Mouse (Mus musculus) ES-E14 (cell line): ENCODE data around the gene Sorcs2. TPM values are rescaled to one million over a fixed set of nuclear protein-coding genes. Genes with fewer than 3 reads are reported as not detected.

Experiments
- DNase-seq: peaks from one replicate; pipeline ENCODE4 v3.0.0-alpha.2; 2013; ENCODE audit warnings: low read depth, low spot score
- H3K27ac ChIP-seq: 2 replicates; pipeline ENCODE4 v1.5.1; 2012; ENCODE audit warnings: low read depth, mild to moderate bottlenecking, low read length, moderate library complexity, mixed read lengths; ENCODE audit not compliant: poor library complexity, insufficient read depth, severe bottlenecking
- H3K36me3 ChIP-seq: 2 replicates; pipeline ENCODE4 v1.6.1; 2012; ENCODE audit warnings: mild to moderate bottlenecking, low read length, moderate library complexity, mixed read lengths; ENCODE audit not compliant: control insufficient read depth, poor library complexity, insufficient read depth, severe bottlenecking
- H3K4me1 ChIP-seq, 2 experiments: fragments of 150-350 bp in 1 of 2; sonication (generic) in 1 of 2; 2 replicates each; pipeline ENCODE4 v1.6.1; 2012; ENCODE audit warnings: low read length in 2 of 2, mild to moderate bottlenecking in 1 of 2, mixed read lengths in 1 of 2; ENCODE audit not compliant: control insufficient read depth in 2 of 2, insufficient read depth in 2 of 2, poor library complexity in 1 of 2
- H3K4me3 ChIP-seq, 2 experiments: fragments of 150-350 bp in 1 of 2; sonication (generic) in 1 of 2; 2 replicates each; pipeline ENCODE4 v1.5.1; 2012; ENCODE audit warnings: low read length in 2 of 2, low read depth in 1 of 2, mild to moderate bottlenecking in 1 of 2, mixed read lengths in 1 of 2; ENCODE audit not compliant: insufficient read depth in 1 of 2, poor library complexity in 1 of 2, severe bottlenecking in 1 of 2
- H3K9ac ChIP-seq: 2 replicates; pipeline ENCODE4 v1.6.1; 2012; ENCODE audit warnings: low read depth, mild to moderate bottlenecking, low read length, mixed read lengths; ENCODE audit not compliant: poor library complexity, insufficient read depth, severe bottlenecking
- H3K9me3 ChIP-seq: fragments of 150-350 bp; sonication (generic); 2 replicates; pipeline ENCODE4 v1.6.1; 2012; ENCODE audit warnings: low read depth, mild to moderate bottlenecking, low read length; ENCODE audit not compliant: control insufficient read depth, insufficient read depth
- CHD2 ChIP-seq: IDR thresholded peaks from 2 replicates; pipeline ENCODE4 v1.6.1; 2014; ENCODE audit warnings: mild to moderate bottlenecking, low read depth, low read length, inconsistent platforms
- ZC3H11A ChIP-seq: IDR thresholded peaks from 2 replicates; pipeline ENCODE4 v1.6.1; 2012; ENCODE audit warnings: low read depth, mild to moderate bottlenecking, inconsistent platforms, low read length, borderline replicate concordance
- in situ Hi-C, 2 experiments: fragments of 600-800 bp; cut with MboI; formaldehyde crosslinking; loops; one replicate each; pipeline ENCODE4 v1.15.1; 2025; ENCODE audit warnings: low sequenced_read_pairs in 2 of 2, inconsistent platforms in 1 of 2; ENCODE audit not compliant: unreplicated experiment in 2 of 2
- total RNA-seq: library from RNA; depleted of rRNA; stranded (reverse); fragments of 300-350 nt; gene quantifications from 2 replicates; pipeline ENCODE4 v1.2.3, GENCODE M21; 2012; rRNA removed

Sorcs2 gene
- total RNA-seq, 1 experiment: 5.4 TPM

GRCm38 (mm10) chr5:35969857-35970256 lies 428.1 kb downstream of the Sorcs2 start:
- TF ChIP-seq CHD2 (no peak), ZC3H11A (no peak)
- H3K4me1 ChIP-seq: no peaks in the 10 kb centered on the region
- H3K4me3 ChIP-seq: no peak overlapping the region
- no peak overlapping the region for H3K27ac ChIP-seq
- no peak overlapping the region for H3K9ac ChIP-seq
- no peaks in the 10 kb centered on the region for H3K9me3 ChIP-seq
- no peaks in the 10 kb centered on the region; the same call in 1 of the 2 replicates for H3K36me3 ChIP-seq
- in situ Hi-C loops: loop anchor here in 1 of 2 experiments (5.0 kb wide), 1 partner anchor 83 kb away; no protein-coding TSS in a partner anchor
- no peak for DNase-seq

Other genes with a start within 250 kb of the Sorcs2 start
- gene Psapl1, start 194.1 kb downstream of the Sorcs2 start, total RNA-seq: not detected in 2 replicates
- 40.3 and 45.0 TPM in 2 replicates for gene Grpel1, start 66.9 kb upstream of the Sorcs2 start, total RNA-seq
- 4.4 and 6.9 TPM in 2 replicates for gene Tada2b, start 86.1 kb upstream of the Sorcs2 start, total RNA-seq
- 0.42 and 1.0 TPM in 2 replicates for gene Ccdc96, start 86.4 kb upstream of the Sorcs2 start, total RNA-seq
- 12.5 and 17.6 TPM in 2 replicates for gene Tbc1d14, start 195.1 kb upstream of the Sorcs2 start, total RNA-seq